Mouse (Mus musculus) heart, embryonic 13.5 days (tissue): ENCODE results near the gene D630023F18Rik. TPM values are rescaled to one million over a fixed set of nuclear protein-coding genes. Genes with fewer than 3 reads are reported as not detected.
A peak's percentile ranks its signal among the peaks of the same experiment; 100 is the strongest.

Source experiments
- ATAC-seq: fragments of 200-750 bp; cut with Nextera tagmentation; 2 replicates; pipeline ENCODE4 v1.8.0; 2017; ENCODE audit warnings: moderate TSS enrichment; ENCODE audit not compliant: insufficient number of reproducible peaks, low FRiP score, low TSS enrichment; ENCODE audit errors: extremely low read depth
- H3K27ac ChIP-seq: fragments of 300-500 bp; sonication (generic); replicated peaks from 2 replicates; pipeline ENCODE4 v1.5.1; 2015; ENCODE audit warnings: moderate library complexity, mild to moderate bottlenecking, inconsistent platforms
- H3K27me3 ChIP-seq: fragments of 300-500 bp; sonication (generic); replicated peaks from 2 replicates; pipeline ENCODE4 v1.6.1; 2015; ENCODE audit warnings: mild to moderate bottlenecking, inconsistent platforms
- H3K36me3 ChIP-seq: fragments of 300-500 bp; sonication (generic); 2 replicates; pipeline ENCODE4 v1.6.1; 2015; ENCODE audit warnings: mild to moderate bottlenecking, inconsistent platforms
- H3K4me1 ChIP-seq: fragments of 300-500 bp; sonication (generic); 2 replicates; pipeline ENCODE4 v1.6.1; 2015; ENCODE audit warnings: inconsistent platforms
- H3K4me2 ChIP-seq: fragments of 300-500 bp; sonication (generic); 2 replicates; pipeline ENCODE4 v1.6.1; 2015; ENCODE audit warnings: inconsistent platforms, mild to moderate bottlenecking, moderate library complexity
- H3K4me3 ChIP-seq: fragments of 300-500 bp; sonication (generic); 2 replicates; pipeline ENCODE4 v1.5.1; 2015; ENCODE audit warnings: moderate library complexity, mild to moderate bottlenecking, inconsistent platforms
- H3K9ac ChIP-seq: fragments of 300-500 bp; sonication (generic); 2 replicates; pipeline ENCODE4 v1.6.1; 2015; ENCODE audit warnings: inconsistent platforms, mild to moderate bottlenecking, moderate library complexity
- H3K9me3 ChIP-seq: fragments of 300-500 bp; sonication (generic); 2 replicates; pipeline ENCODE4 v1.6.1; 2016; ENCODE audit warnings: inconsistent platforms
- WGBS: fragments of 180-500 bp; shearing (Covaris S2); methylation state at CpG from one replicate; pipeline ENCODE4 v1.1.7; 2015; ENCODE audit warnings: mixed read lengths; 5-methylcytosine and 5-hydroxymethylcytosine counted together
- polyA plus RNA-seq: library from polyadenylated mRNA; unstranded; fragments of >200 nt; fragmentation: Nextera tagmentation; extraction: Ambion mirVana; gene quantifications from 2 replicates; pipeline ENCODE4 v1.2.1, GENCODE M21; 2015

Gene D630023F18Rik
- 0.16 and 0.29 TPM in 2 replicates for polyA plus RNA-seq

GRCm38 (mm10) chr1:65122574-65123372, at the start of gene D630023F18Rik:
D630023F18Rik (minus strand) TSS chr1:65123214.
- H3K27me3 ChIP-seq = no peaks in the 10 kb centered on the region
- 0 out of 2 replicates have a peak within 1 kb of the TSS, but pooled peaks have one; percentile 50 for H3K9ac ChIP-seq
- H3K9me3 ChIP-seq = no peaks in the 10 kb centered on the region
- 0 out of 2 replicates have a peak, but pooled peaks cover 2% of the 10 kb centered on the region for H3K4me1 ChIP-seq
- no peak within 1 kb of the TSS for H3K27ac ChIP-seq
- peak within 1 kb of the TSS; percentile 66 for H3K4me2 ChIP-seq
- H3K4me3 ChIP-seq = peak within 1 kb of the TSS; percentile 36
- 21% methylated on average over 9 of the region's 9 CpGs for WGBS
- no peaks in the 10 kb centered on the region for H3K36me3 ChIP-seq
- ATAC-seq = no peak

- Histone ChIP-seq H3K4me2 (no peak overlapping the region), H3K4me1 (no peaks in the 10 kb centered on the region), H3K4me3 (no peak overlapping the region), H3K9me3 (no peaks in the 10 kb centered on the region), H3K9ac (no peak overlapping the region), H3K36me3 (peaks cover 78% of the 10 kb centered on the region), H3K27ac (no peak overlapping the region), H3K27me3 (no peaks in the 10 kb centered on the region)
- 86% methylated on average over 4 of the region's 4 CpGs for WGBS
- ATAC-seq = no peak
Observed at GRCm38 (mm10) chr1:65171579-65171978, 48.6 kb upstream of the D630023F18Rik start.

DNA sequence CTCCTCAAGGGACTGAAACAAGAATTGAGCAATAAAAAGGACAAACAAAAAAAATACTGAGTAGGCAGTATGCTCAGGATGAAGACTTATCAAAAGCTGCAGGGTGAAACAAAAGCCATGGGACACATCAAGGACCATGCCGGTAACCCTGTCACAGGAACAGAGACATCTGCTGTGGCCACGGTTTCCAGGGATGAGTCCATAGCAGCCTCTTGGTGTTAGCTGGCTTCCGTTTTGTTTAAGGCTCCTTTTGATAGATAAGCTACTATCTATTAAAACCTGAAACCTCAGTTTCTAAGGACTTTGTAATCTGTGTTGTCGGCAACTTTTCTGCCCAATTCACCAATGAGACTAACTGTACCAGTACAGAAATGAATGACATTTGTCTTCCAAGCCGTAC, 46.9 kb upstream of the D630023F18Rik start:
- no peak overlapping the region for H3K4me3 ChIP-seq
- H3K27ac ChIP-seq = no peak overlapping the region
- no peaks in the 10 kb centered on the region for H3K9me3 ChIP-seq
- H3K4me1 ChIP-seq = peaks cover 5% of the 10 kb centered on the region; the same call in 1 of the 2 replicates
- H3K4me2 ChIP-seq = no peak overlapping the region
- no peak for ATAC-seq
- H3K27me3 ChIP-seq = no peaks in the 10 kb centered on the region
- H3K9ac ChIP-seq = no peak overlapping the region
- peaks cover 94% of the 10 kb centered on the region for H3K36me3 ChIP-seq
- 71% methylated on average over 5 of the region's 5 CpGs for WGBS

DNA sequence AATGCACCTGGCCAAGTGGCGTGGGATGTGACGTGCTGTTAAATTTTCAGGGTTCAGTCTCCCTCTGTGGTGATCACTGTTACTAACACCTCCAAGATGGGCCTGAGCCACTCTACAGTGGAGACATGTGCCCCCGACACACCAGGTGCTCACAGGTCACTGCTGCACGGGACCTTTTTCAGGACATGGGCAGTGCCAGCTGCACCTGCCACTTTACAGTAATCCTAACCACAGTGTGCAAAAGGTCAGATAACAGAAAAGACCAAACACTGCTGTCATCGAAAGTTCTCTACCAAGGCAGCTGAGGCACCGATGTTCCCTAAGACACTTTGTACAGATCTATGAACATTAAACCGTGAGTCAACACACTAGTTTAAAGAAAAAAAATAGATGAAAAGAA, 46.5 kb upstream of the D630023F18Rik start:
- no peak overlapping the region for H3K4me3 ChIP-seq
- H3K4me2 ChIP-seq = no peak overlapping the region
- no peak for ATAC-seq
- H3K36me3 ChIP-seq = peaks cover 95% of the 10 kb centered on the region
- no peak overlapping the region for H3K9ac ChIP-seq
- H3K27ac ChIP-seq = no peak overlapping the region
- H3K9me3 ChIP-seq = no peaks in the 10 kb centered on the region
- 85% methylated on average over 7 of the region's 7 CpGs for WGBS
- H3K27me3 ChIP-seq = no peaks in the 10 kb centered on the region
- H3K4me1 ChIP-seq = peaks cover 5% of the 10 kb centered on the region; the same call in 1 of the 2 replicates

GRCm38 (mm10) chr1:65167496-65167895, 44.5 kb upstream of the D630023F18Rik start:
- Histone ChIP-seq H3K36me3 (peaks cover 96% of the 10 kb centered on the region), H3K4me2 (no peak overlapping the region), H3K4me1 (peaks cover 5% of the 10 kb centered on the region; the same call in 1 of the 2 replicates), H3K9ac (no peak overlapping the region), H3K4me3 (no peak overlapping the region), H3K9me3 (no peaks in the 10 kb centered on the region), H3K27ac (no peak overlapping the region), H3K27me3 (no peaks in the 10 kb centered on the region)
- no peak for ATAC-seq
- WGBS = 80% methylated on average over 1 of the region's 1 CpGs

GRCm38 (mm10) chr1:65162210-65162609, 39.2 kb upstream of the D630023F18Rik start:
- no peaks in the 10 kb centered on the region for H3K27me3 ChIP-seq
- no peak overlapping the region for H3K9ac ChIP-seq
- H3K4me1 ChIP-seq = peaks cover 5% of the 10 kb centered on the region; the same call in 1 of the 2 replicates
- no peak overlapping the region for H3K4me2 ChIP-seq
- H3K27ac ChIP-seq = no peak overlapping the region
- H3K9me3 ChIP-seq = no peaks in the 10 kb centered on the region
- 92% methylated on average over 1 of the region's 1 CpGs for WGBS
- H3K4me3 ChIP-seq = no peak overlapping the region
- ATAC-seq = no peak
- peaks cover 95% of the 10 kb centered on the region for H3K36me3 ChIP-seq

GRCm38 (mm10) chr1:65156111-65156510, 33.1 kb upstream of the D630023F18Rik start:
- Histone ChIP-seq H3K27ac (no peak overlapping the region), H3K27me3 (no peaks in the 10 kb centered on the region), H3K4me3 (no peak overlapping the region), H3K9ac (no peak overlapping the region), H3K4me2 (no peak overlapping the region), H3K9me3 (no peaks in the 10 kb centered on the region), H3K36me3 (peaks cover 40% of the 10 kb centered on the region), H3K4me1 (no peaks in the 10 kb centered on the region)
- ATAC-seq = no peak
- 83% methylated on average over 5 of the region's 5 CpGs for WGBS

DNA sequence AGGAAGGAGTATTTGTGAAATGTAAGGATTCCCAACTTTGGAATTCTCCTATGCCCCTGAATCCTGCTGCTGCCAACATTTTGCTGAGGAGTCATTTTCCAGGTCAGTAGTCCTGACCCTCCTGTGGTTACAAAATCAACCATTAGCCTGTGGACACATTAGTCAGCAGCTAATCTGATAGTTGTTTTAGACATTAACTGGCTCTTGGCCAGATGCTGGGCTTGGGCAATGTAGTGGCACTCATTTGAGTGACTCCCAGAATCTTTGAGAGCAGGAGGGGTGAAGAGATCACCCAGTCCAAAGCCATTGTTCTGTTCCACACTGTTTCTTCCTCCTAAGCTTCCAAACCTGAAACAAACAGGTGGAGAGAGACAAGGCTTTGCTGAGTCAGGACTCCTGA, 31.8 kb upstream of the D630023F18Rik start:
- no peak overlapping the region for H3K4me3 ChIP-seq
- no peak overlapping the region for H3K4me2 ChIP-seq
- no peak overlapping the region for H3K27ac ChIP-seq
- H3K9ac ChIP-seq = no peak overlapping the region
- no peak for ATAC-seq
- peaks cover 27% of the 10 kb centered on the region for H3K36me3 ChIP-seq
- no peaks in the 10 kb centered on the region for H3K9me3 ChIP-seq
- no peaks in the 10 kb centered on the region for H3K4me1 ChIP-seq
- no peaks in the 10 kb centered on the region for H3K27me3 ChIP-seq

DNA sequence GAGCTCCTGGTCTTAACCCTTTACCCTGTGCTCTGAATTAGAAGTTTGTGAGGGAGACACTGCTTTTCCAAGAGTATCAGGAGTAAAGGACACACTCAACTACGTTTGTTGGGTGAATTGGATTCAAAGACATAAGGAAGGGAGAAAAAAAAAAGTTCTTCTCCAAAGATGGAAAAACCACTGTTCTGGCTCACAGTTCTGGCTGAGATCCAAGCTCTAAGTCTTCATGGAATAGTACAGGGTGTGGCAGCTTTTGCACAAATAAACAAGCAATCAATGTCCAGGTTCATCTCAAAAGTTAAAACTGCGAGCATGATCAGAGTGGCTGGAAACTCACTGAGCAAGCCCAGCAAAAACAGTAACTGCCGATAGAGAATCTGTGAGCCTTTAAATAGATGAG, 25.0 kb upstream of the D630023F18Rik start:
- Histone ChIP-seq H3K4me3 (no peak overlapping the region), H3K9me3 (no peaks in the 10 kb centered on the region), H3K4me2 (no peak overlapping the region), H3K36me3 (no peaks in the 10 kb centered on the region), H3K4me1 (no peaks in the 10 kb centered on the region), H3K9ac (no peak overlapping the region), H3K27ac (no peak overlapping the region), H3K27me3 (no peaks in the 10 kb centered on the region)
- 63% methylated on average over 3 of the region's 3 CpGs for WGBS
- ATAC-seq = no peak

GRCm38 (mm10) chr1:65147326-65147725, 24.3 kb upstream of the D630023F18Rik start:
- H3K4me3 ChIP-seq = no peak overlapping the region
- no peak overlapping the region for H3K4me2 ChIP-seq
- no peak overlapping the region for H3K27ac ChIP-seq
- 88% methylated on average over 5 of the region's 5 CpGs for WGBS
- H3K9ac ChIP-seq = no peak overlapping the region
- 0 out of 2 replicates have a peak, but pooled peaks cover 3% of the 10 kb centered on the region for H3K9me3 ChIP-seq
- H3K4me1 ChIP-seq = no peaks in the 10 kb centered on the region
- H3K36me3 ChIP-seq = no peaks in the 10 kb centered on the region
- no peak for ATAC-seq
- H3K27me3 ChIP-seq = no peaks in the 10 kb centered on the region

GRCm38 (mm10) chr1:65146601-65147000, 23.6 kb upstream of the D630023F18Rik start:
- no peak overlapping the region for H3K27ac ChIP-seq
- H3K4me2 ChIP-seq = no peak overlapping the region
- H3K9me3 ChIP-seq = 0 out of 2 replicates have a peak, but pooled peaks cover 6% of the 10 kb centered on the region
- WGBS = 19% methylated on average over 2 of the region's 2 CpGs
- no peak for ATAC-seq
- no peak overlapping the region for H3K9ac ChIP-seq
- H3K36me3 ChIP-seq = no peaks in the 10 kb centered on the region
- no peak overlapping the region for H3K4me3 ChIP-seq
- no peaks in the 10 kb centered on the region for H3K27me3 ChIP-seq
- no peaks in the 10 kb centered on the region for H3K4me1 ChIP-seq

GRCm38 (mm10) chr1:65144783-65145182, 21.8 kb upstream of the D630023F18Rik start:
- H3K4me3 ChIP-seq = no peak overlapping the region
- H3K27me3 ChIP-seq = no peaks in the 10 kb centered on the region
- no peaks in the 10 kb centered on the region for H3K4me1 ChIP-seq
- H3K9me3 ChIP-seq = 0 out of 2 replicates have a peak, but pooled peaks cover 6% of the 10 kb centered on the region
- no peaks in the 10 kb centered on the region for H3K36me3 ChIP-seq
- H3K4me2 ChIP-seq = no peak overlapping the region
- no peak for ATAC-seq
- 78% methylated on average over 2 of the region's 2 CpGs for WGBS
- no peak overlapping the region for H3K27ac ChIP-seq
- no peak overlapping the region for H3K9ac ChIP-seq
